Mouse (Mus musculus) cerebellum, adult 2 months (tissue): ENCODE measurements around the gene Prkg2. TPM values are rescaled to one million over a fixed set of nuclear protein-coding genes. Genes with fewer than 3 reads are reported as not detected.

Source experiments
- DNase-seq, 2 experiments: peaks; one replicate each; pipeline ENCODE4 v3.0.0; 2021
- H3K27ac ChIP-seq: fragments of 200-500 bp; 2 replicates; pipeline ENCODE4 v1.5.1; 2012; ENCODE audit warnings: low read length, control low read depth, inconsistent platforms; ENCODE audit not compliant: insufficient read depth
- H3K27me3 ChIP-seq: fragments of 200-500 bp; 2 replicates; pipeline ENCODE4 v1.6.1; 2012; ENCODE audit warnings: inconsistent platforms, mild to moderate bottlenecking, low read length, moderate library complexity; ENCODE audit not compliant: control insufficient read depth, insufficient read depth
- H3K4me1 ChIP-seq: fragments of 200-500 bp; 2 replicates; pipeline ENCODE4 v1.6.1; 2011; ENCODE audit warnings: low read length; ENCODE audit not compliant: control insufficient read depth, insufficient read depth
- H3K4me3 ChIP-seq: fragments of 200-500 bp; replicated peaks from 2 replicates; pipeline ENCODE3; 2011; ENCODE audit warnings: mild to moderate bottlenecking, low read depth, low read length, control low read depth; ENCODE audit not compliant: insufficient read depth
- CTCF ChIP-seq: fragments of 200-500 bp; IDR thresholded peaks from 2 replicates; pipeline ENCODE4 v1.5.1; 2011; ENCODE audit warnings: low read depth, mild to moderate bottlenecking, control low read depth, low read length, moderate library complexity, borderline replicate concordance; ENCODE audit not compliant: insufficient read depth
- POLR2A ChIP-seq: fragments of 200-500 bp; IDR thresholded peaks from 2 replicates; pipeline ENCODE4 v1.6.1; 2011; ENCODE audit warnings: low read length, control low read depth, borderline replicate concordance; ENCODE audit not compliant: insufficient read depth
- WGBS: fragments of 180-500 bp; shearing (Covaris S2); methylation state at CpG from one replicate; pipeline ENCODE4 v1.1.7; 2018; 5-methylcytosine and 5-hydroxymethylcytosine counted together
- polyA plus RNA-seq: library from polyadenylated mRNA; depleted of rRNA; stranded (reverse); fragments of >200 nt; gene quantifications from 2 replicates; pipeline ENCODE4 v1.2.3, GENCODE M21; 2012

The Prkg2 gene
- polyA plus RNA-seq, 1 experiment, result 1.5 TPM

GRCm38 (mm10) chr5:98966679-98967078 lies 70.5 kb downstream of the Prkg2 start:
- WGBS, result 63% methylated on average over 9 of the region's 9 CpGs
- no peak overlapping the region for H3K27ac ChIP-seq
- H3K4me1 ChIP-seq, result no peaks in the 10 kb centered on the region
- H3K4me3 ChIP-seq, result no peak overlapping the region
- TF ChIP-seq POLR2A (no peak), CTCF (no peak)
- no peaks in the 10 kb centered on the region for H3K27me3 ChIP-seq
- DNase-seq, result no peak

GRCm38 (mm10) chr5:98965139-98965538 lies 72.0 kb downstream of the Prkg2 start:
- H3K27ac ChIP-seq, result no peak overlapping the region
- no peak for TF ChIP-seq CTCF
- TF ChIP-seq POLR2A, result no peak
- H3K4me1 ChIP-seq, result no peaks in the 10 kb centered on the region
- DNase-seq, result no peak
- no peak overlapping the region for H3K4me3 ChIP-seq
- 31% methylated on average over 4 of the region's 4 CpGs for WGBS
- H3K27me3 ChIP-seq, result no peaks in the 10 kb centered on the region

- DNase-seq, result no peak
- H3K4me1 ChIP-seq, result no peaks in the 10 kb centered on the region
- WGBS, result 34% methylated on average over 6 of the region's 6 CpGs
- H3K27ac ChIP-seq, result no peak overlapping the region
- no peak for TF ChIP-seq CTCF
- TF ChIP-seq POLR2A, result no peak
- H3K4me3 ChIP-seq, result no peak overlapping the region
- no peaks in the 10 kb centered on the region for H3K27me3 ChIP-seq
Observed at GRCm38 (mm10) chr5:98964367-98964766, 72.8 kb downstream of the Prkg2 start.

GRCm38 (mm10) chr5:98962472-98962871 lies 74.7 kb downstream of the Prkg2 start:
- Histone ChIP-seq H3K27ac (no peak overlapping the region), H3K4me3 (no peak overlapping the region), H3K4me1 (no peaks in the 10 kb centered on the region), H3K27me3 (no peaks in the 10 kb centered on the region)
- 51% methylated on average over 2 of the region's 2 CpGs for WGBS
- no peak for DNase-seq
- TF ChIP-seq CTCF (no peak), POLR2A (no peak)

GRCm38 (mm10) chr5:98955576-98955975 lies 81.6 kb downstream of the Prkg2 start:
- WGBS, result 74% methylated on average over 3 of the region's 3 CpGs
- DNase-seq, result no peak
- Histone ChIP-seq H3K27me3 (no peaks in the 10 kb centered on the region), H3K27ac (no peak overlapping the region), H3K4me3 (no peak overlapping the region), H3K4me1 (no peaks in the 10 kb centered on the region)
- no peak for TF ChIP-seq CTCF
- no peak for TF ChIP-seq POLR2A

- TF ChIP-seq POLR2A (no peak), CTCF (no peak)
- Histone ChIP-seq H3K4me1 (no peaks in the 10 kb centered on the region), H3K4me3 (no peak overlapping the region), H3K27me3 (no peaks in the 10 kb centered on the region), H3K27ac (no peak overlapping the region)
- DNase-seq, result no peak
- 24% methylated on average over 1 of the region's 1 CpGs for WGBS
Observed at GRCm38 (mm10) chr5:98953386-98953785, 83.8 kb downstream of the Prkg2 start.

GRCm38 (mm10) chr5:98951566-98951965 lies 85.6 kb downstream of the Prkg2 start:
- no peak overlapping the region for H3K27ac ChIP-seq
- H3K4me1 ChIP-seq, result no peaks in the 10 kb centered on the region
- H3K27me3 ChIP-seq, result no peaks in the 10 kb centered on the region
- DNase-seq, result no peak
- TF ChIP-seq CTCF (no peak), POLR2A (no peak)
- no peak overlapping the region for H3K4me3 ChIP-seq
- 70% methylated on average over 4 of the region's 4 CpGs for WGBS

- Histone ChIP-seq H3K4me3 (no peak overlapping the region), H3K4me1 (no peaks in the 10 kb centered on the region), H3K27me3 (no peaks in the 10 kb centered on the region), H3K27ac (no peak overlapping the region)
- 52% methylated on average over 4 of the region's 4 CpGs for WGBS
- no peak for DNase-seq
- TF ChIP-seq CTCF (no peak), POLR2A (no peak)
Observed at GRCm38 (mm10) chr5:98950495-98951092, 86.6 kb downstream of the Prkg2 start.
